Mouse (Mus musculus) CH12F3 (cell line): Measurements from ENCODE around the gene Atp6v1g2.

ENCODE experiments used
- in situ Hi-C: fragments of 300-500 bp; cut with MboI; formaldehyde crosslinking; loops from 2 replicates; pipeline ENCODE4 v1.14.3; 2020; ENCODE audit warnings: low sequenced_read_pairs

The Atp6v1g2 gene

GRCm38 (mm10) chr17:35233114-35233980, at the start of gene Atp6v1g2:
Gene Atp6v1g2, plus strand, starts transcription at chr17:35233660.
- in situ Hi-C loops: loop anchor here (5.0 kb wide), 1 partner anchor 66 kb away; no protein-coding TSS in a partner anchor

GRCm38 (mm10) chr17:35185639-35186611, 47.5 kb upstream of the Atp6v1g2 start:
- in situ Hi-C loops: no loop called here

- in situ Hi-C loops: no loop called here
Observed at GRCm38 (mm10) chr17:35186681-35187080, 46.8 kb upstream of the Atp6v1g2 start.

- in situ Hi-C loops: no loop called here
Observed at GRCm38 (mm10) chr17:35187345-35187744, 46.1 kb upstream of the Atp6v1g2 start.

- in situ Hi-C loops: no loop called here
Observed at GRCm38 (mm10) chr17:35187959-35188610, 45.4 kb upstream of the Atp6v1g2 start, which contains the start of gene Lst1. Gene Lst1, minus strand, starts transcription at chr17:35188439.

- in situ Hi-C loops: no loop called here
Observed at GRCm38 (mm10) chr17:35189186-35189585, 44.3 kb upstream of the Atp6v1g2 start.

- in situ Hi-C loops: no loop called here
Observed at GRCm38 (mm10) chr17:35190096-35190495, 43.4 kb upstream of the Atp6v1g2 start.

- in situ Hi-C loops: no loop called here
Observed at GRCm38 (mm10) chr17:35191723-35192122, 41.7 kb upstream of the Atp6v1g2 start.

- in situ Hi-C loops: no loop called here
Observed at GRCm38 (mm10) chr17:35192924-35193323, 40.5 kb upstream of the Atp6v1g2 start.

GRCm38 (mm10) chr17:35193881-35194843, 39.3 kb upstream of the Atp6v1g2 start, which contains the start of gene Ltb:
Gene Ltb, plus strand, starts transcription at chr17:35194439.
- in situ Hi-C loops: no loop called here

GRCm38 (mm10) chr17:35194844-35195630, 38.4 kb upstream of the Atp6v1g2 start:
- in situ Hi-C loops: no loop called here

- in situ Hi-C loops: no loop called here
Observed at GRCm38 (mm10) chr17:35195631-35196320, 37.7 kb upstream of the Atp6v1g2 start.

GRCm38 (mm10) chr17:35196321-35196641, 37.2 kb upstream of the Atp6v1g2 start:
- in situ Hi-C loops: no loop called here

GRCm38 (mm10) chr17:35197126-35197525, 36.3 kb upstream of the Atp6v1g2 start:
- in situ Hi-C loops: no loop called here

GRCm38 (mm10) chr17:35198029-35198428, 35.4 kb upstream of the Atp6v1g2 start:
- in situ Hi-C loops: no loop called here

- in situ Hi-C loops: no loop called here
Observed at GRCm38 (mm10) chr17:35198946-35199345, 34.5 kb upstream of the Atp6v1g2 start.

GRCm38 (mm10) chr17:35200398-35200797, 33.1 kb upstream of the Atp6v1g2 start:
- in situ Hi-C loops: no loop called here

- in situ Hi-C loops: no loop called here
Observed at GRCm38 (mm10) chr17:35201128-35201527, 32.3 kb upstream of the Atp6v1g2 start.
